Mouse (Mus musculus) 3134 (cell line): ENCODE results near the gene Rere.
"Not testable (repeated sequence)": the region's sequence is repeated elsewhere in the genome, so short reads cannot be mapped to it uniquely, and the experiment has no call there.

Source experiments
- DNase-seq: peaks from one replicate; pipeline ENCODE4 v3.0.0-alpha.2; 2011; ENCODE audit warnings: low spot score; ENCODE audit not compliant: insufficient read length; ENCODE audit errors: extremely low read depth

Gene Rere

DNA sequence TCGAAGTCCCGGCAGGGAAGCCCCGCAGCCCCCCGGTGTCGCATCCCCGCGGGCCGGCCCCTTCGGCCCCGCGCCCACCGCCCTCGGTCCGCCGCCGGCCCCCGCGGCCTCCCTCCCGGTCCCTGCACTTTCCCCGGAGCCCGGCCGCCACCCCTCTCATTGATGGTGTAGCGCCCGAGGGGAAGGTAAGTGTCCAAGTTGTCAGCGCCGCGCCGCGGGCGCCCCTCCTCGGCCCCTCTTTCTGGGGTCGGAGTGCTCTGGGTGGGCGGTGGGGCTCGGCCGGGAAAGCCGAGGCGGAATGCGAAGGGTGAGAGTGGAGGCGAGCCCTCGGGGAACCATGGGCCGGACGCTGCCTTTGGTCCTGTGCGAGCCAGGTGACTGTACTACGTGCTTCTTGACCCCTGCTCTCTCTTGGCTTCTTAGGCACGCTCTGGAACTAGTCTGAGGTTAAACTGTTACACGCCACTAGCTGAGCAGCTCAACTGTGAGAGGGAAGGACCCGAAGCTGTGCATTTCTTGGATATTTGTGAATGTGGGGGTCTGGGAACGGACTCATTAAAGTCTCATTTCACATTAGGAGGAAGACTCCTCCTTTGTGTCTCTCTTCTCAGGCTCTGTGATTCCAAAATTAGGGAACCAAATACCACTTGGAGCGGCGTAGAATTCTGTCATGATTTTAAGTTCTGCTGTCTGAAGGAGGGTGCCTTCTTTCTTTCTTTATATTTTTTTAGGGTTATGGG is 615 bp downstream of the Rere start:
- peak; percentile 50 for DNase-seq

DNA sequence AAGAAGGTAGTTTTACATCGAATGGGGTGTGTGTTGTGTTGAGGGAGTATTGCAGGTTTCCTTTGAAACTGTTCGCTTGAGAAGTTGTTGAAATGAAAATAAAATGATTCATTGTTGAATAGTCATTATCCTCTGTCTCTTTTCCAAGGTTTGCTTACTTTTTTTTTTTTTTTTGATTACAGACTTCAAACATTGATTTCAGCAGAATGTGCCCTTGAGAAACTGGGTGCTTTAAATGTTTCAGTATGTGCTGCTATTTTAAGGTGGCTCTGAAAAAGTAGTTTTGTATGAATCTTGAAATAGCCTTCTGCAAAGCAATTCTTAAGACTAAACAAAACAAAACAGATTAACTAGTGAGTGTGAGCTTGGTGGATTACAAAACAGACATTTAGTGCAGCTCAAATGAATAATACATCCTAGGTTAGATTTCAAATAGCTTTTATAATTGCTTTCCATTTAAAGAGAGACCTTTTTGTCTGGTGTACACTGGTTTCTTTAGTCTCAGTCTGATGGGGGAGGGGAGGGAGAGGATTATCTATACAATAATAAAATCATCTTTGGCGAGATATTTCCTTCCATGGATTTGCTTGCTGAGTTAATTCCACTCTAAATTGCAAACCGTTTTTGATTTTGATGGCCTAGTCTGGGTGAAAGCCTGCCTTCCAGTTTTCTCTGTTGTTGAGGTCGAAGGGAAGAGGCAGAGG is 1.3 kb downstream of the Rere start:
- DNase-seq = no peak

DNA sequence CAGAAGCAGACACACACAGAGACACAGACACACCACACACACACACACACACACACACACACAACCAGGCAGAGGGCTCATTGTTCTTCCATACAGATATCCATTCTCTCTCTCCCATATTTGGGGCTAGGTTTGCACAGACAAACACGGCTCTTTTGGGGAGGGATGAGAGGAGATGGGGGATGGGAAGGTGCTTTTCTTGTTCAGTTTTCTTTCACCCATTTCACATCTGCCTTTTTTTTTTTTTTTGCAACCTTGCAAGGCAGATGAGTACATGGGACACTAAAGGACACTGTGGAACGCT is 1.8 kb downstream of the Rere start:
- DNase-seq = no peak

DNA sequence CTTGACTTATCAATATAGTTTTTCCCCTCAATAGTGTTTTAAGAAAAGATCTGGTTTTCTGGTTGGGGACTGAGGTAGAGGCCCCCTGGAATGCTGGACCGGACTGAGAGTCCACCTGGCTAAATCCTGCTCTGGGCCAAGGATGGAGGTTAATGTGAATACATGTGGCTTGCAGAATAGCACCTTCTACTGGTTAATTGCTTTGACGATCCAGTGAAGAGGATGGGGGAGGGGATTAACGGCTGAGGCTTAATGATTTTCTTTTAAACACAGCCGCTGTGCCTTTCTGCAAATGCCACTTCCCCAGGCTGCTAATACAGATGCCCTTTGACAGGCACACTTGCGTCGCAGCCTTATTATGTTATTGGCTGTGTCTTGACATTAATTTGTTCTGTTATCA is 2.5 kb downstream of the Rere start:
- DNase-seq = no peak

DNA sequence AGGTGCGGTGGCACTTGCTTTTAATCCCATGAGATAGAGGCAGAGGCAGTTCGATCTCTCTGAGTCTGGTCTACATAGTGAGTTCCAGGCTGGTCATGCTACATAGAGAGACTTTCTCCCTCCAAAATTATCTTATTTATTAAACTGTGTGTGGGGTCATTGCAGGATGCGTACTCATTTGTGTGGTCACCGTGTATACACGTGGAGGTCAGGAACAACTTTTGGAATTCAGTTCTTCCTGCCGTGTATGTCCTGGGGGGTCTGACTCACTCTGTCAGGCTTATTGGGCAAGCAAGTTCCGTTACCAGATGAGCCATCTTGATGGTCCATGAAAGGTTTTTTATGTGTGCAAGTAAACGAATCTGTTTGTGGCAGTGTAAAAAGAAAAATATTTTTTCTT is 5.5 kb downstream of the Rere start:
- DNase-seq = peak; percentile 36

DNA sequence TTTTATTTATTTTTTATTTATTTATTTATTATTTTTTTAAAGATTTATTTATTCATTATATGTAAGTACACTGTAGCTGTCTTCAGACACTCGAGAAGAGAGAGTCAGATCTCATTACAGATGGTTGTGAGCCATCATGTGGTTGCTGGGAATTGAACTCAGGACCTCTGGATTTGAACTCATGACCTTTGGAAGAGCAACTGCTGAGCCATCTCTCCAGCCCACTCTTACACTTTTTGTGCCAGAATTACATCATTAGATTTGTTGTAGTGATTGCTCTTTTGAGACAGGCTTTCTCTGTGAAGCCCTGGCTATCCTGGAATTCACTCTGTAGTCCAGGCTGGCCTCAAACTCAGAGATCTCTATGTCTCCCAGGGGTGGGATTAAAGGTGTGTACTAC is 6.0 kb downstream of the Rere start:
- DNase-seq = not testable (repeated sequence)

DNA sequence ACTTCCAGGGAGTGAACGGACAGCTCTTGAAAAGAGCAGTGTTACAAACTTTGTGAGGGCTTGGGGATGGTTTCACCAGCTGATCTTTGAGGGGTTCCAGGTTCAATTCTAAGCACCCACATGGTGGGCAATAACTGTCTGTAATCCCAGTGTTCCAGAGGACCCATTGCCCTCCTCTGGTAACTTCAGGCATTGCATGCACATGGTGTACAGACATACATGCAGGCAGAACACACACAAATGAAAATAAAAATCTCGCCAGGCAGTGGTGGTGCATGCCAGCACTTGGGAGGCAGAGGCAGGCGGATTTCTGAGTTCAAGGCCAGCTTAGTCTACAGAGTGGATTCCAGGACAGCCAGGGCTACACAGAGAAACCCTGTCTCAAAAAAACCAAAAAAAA is 10.5 kb downstream of the Rere start:
- DNase-seq = no peak

DNA sequence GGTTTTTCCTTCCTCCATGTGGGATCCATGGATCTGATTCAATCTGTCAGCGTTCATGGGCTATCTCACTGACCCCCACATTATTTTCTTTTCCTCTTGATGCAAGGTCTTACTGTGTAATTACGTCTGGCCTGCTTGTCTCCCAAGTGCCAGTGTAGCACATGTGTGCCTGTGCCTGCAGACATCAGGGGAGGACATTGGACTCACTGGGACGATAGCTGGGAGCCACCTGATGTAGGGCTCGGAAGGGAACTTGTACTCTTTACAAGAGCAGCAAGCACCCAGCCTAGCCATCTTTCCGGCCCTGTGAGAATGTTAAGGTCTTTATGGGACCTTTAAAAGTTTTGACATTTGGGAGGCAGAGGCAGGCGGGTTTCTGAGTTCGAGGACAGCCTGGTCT is 13.4 kb downstream of the Rere start:
- DNase-seq = no peak

DNA sequence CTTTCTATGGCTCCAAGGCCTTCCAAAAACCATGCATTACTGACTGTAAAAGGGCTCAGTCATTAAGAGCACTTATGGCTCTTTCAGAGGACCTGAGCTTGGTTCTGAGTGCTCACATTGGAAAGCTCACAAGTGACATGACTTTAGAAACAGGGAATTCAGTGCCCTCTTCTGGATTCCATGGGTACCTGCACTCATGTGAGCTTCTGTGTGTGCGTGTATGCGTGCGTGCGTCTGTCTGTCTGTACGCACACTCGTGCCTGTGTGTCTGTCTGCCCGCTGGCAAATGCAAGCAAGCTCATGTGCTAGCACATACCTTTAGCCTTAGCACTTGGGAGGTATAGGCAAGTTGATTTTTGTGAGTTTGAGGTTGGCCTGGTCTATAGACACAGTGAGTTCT is 14.5 kb downstream of the Rere start:
- DNase-seq = no peak

DNA sequence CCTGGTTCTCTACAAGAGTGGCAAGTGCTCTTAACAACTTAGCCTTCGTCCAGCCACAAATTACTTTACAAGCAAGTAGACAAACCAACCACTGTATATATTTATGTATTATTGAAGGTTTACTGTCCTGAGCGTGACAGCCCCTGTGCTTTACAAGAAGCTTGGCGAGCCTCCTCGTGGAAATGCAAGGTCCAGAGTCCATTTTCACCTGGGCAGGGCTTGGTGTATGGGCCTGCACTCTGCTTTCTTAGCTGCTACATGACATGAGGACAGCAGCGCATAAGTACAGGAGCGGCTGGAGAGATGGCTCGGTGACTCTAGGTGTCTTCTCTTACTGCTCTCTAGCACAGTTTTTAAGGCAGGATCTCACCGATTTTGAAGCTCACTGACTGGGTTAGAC is 21.3 kb downstream of the Rere start:
- DNase-seq = no peak

DNA sequence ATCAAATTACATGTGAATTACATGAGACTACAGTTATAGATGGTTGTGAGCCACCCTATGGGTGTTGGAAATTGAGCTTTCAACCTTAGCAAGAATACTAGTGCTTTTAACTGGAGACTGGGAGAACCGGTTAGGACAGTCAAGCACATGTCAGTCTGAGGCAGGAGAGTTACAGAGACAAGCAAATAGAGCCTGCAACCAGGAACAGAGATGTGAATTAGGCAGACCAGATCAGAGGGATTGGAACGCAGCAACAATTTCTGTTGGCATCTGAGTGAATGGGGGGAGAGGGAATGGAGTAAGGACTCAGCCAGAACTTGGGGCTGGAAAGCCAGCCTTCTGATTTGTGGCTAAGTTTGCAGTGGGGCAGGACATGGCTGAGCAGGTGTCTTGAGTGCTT is 25.3 kb downstream of the Rere start:
- no peak for DNase-seq

DNA sequence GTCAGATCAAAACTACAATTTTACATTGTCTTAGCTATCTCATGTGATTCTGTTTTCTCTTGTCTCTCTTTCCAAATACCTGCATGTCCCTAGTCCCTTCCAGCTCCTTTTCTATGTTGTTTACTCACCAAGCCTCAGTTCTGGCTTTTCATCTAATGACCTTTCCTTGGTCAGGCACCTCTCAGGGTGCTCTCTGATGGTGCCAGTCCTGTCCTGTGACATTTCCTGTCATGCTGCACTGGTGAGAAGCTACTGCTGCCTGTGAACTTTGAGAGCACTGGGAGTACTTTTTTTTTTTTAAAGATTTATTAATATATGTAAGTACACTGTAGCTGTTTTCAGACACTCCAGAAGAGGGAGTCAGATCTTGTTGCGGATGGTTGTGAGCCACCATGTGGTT is 25.8 kb downstream of the Rere start:
- no peak for DNase-seq

DNA sequence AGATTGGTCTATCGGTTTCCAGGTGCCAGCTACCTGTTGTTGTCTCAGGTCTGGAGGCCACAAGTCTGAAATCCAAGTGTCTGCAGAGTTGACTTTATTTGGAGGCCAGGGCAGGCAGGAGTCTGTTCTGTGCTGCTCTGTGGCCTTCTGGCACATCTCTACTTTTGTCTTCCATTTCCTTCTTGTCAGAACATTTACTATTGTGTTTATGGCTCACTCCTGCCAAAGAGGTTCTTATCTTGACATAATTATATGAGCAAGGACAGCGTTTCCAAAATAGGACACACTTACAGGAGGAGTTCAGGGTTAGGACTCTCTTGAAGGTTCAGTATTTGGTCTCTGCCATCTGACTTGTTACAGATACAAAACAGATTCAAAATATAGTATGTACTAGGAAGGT is 30.0 kb downstream of the Rere start:
- DNase-seq = no peak

DNA sequence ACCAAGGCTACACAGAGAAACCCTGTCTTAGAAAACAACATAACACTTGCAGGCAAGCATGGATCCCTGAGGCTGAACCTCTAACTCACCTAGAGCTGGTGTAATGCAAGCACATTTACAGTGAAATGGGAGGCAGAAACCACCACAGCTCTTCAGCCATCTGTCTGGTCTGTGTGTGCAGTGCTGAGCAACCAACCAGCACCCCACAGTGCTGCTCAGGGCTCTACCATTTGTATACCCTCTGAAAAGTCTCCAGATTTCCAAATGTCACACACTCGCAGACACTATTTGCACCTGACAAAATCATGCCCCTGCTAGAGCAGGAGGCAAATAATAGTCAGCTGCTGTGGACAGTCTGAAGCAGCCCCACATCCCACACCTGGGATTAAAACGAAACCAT is 31.2 kb downstream of the Rere start:
- DNase-seq = no peak

DNA sequence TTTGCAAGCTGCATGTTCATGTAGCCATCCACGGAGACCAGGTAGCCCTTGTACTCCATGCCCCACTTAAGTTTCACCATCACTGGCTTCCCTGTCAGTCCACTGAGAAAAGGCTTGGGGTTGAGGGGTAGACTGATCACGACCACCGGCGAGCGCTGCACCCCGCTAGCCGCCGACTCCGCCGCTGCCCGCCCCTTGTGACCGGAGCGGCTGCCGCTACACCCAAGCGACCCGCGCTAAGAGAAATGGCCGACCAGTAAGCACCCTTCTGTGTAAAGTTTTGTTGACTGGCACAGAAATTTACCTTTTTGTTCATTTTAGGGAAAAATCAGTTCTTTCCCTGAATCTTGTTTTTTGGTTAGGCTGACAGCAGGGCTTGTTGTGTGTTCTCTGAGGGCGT is 33.9 kb downstream of the Rere start:
- peak; percentile 77 for DNase-seq

DNA sequence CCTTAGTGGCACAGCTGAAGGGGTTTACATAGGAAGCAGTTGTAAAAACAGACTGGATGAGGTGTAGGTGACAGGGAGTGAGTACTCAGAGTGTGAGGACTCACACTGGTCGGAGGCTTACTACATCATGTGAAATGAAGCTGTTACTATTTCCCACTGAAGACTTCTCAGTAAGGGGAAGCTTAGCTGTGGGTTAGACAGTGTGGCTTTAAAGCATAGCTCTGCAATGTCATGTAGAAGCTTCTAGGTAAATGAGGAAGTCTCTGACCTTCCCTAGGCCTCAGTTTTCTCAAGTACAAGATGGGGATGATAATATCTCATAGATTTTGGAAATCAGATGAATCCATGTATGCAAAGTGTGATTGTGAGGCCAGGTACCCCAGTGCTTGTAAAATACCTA is 35.1 kb downstream of the Rere start:
- DNase-seq = no peak

DNA sequence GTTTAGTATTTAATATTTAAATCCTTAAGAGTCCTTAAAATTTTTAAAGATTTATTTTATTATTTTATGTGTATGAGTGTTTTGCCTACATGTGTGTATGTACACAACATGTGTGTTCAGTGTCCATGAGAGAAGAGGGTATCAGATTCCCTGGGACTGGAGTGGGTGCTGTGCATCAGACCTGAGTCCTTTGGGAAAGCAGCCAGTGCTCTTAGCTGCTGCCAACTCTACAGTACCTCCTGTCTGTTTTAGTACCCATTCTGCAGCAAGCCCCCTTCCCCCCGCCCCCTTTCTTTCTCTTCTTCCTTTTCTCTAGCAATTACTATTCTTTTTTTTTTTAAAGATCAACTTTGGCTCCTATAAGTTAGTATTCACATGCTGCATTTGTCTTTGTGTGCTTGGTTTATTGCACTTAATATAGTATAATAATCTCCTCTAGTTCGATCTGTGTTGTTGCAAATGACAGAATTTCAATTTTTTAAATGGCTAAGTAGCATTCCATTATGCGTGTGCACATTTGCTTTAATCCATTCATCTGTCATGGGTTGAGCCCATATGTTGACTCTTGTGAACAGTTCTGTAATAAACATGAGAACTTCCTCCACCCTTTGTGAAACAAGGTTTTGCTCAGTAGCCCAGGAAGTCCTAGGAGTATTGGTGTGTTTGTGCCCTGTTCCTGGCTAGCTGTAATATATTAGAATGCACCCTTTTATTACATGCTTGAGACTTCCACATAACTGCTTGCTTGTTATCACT is 43.8 kb downstream of the Rere start:
- DNase-seq = no peak

DNA sequence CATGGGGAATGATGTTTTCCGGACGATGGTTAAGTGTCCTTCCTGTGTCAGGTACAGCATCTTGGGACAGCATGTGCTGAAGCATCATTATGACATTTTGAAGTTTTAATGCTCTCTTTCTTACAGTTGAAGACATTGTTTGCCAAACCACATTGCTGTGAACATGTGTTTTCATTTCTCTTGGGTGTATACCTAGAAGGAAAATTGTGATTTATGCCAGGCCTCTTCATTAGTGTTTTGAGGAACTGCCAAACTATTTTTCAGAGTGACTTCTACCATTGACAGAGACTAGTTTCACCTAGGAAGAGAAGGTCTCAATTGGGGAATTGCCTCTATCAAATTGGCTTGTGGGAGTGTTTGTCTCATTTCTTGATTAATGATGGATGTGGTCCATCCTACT is 44.6 kb downstream of the Rere start:
- no peak for DNase-seq

DNA sequence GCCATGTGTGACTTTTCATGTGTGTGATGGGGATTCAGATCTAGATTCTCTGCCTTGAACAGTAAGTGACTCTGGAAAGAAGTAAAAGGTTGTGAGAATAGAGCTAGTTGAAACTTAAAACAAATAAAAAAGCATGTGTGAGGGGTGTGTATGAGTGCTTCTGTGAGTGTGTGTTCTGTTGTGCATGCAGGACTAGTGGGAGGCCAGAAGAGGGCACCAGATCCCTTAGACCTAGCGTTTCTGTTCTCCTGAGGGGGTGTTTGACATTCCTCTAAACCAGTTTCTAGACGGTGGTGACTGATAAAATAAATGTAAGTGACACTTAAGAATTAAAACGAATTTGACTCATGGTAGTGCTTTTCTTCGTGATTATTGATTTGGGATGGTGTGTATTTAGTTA is 46.0 kb downstream of the Rere start:
- DNase-seq = no peak

DNA sequence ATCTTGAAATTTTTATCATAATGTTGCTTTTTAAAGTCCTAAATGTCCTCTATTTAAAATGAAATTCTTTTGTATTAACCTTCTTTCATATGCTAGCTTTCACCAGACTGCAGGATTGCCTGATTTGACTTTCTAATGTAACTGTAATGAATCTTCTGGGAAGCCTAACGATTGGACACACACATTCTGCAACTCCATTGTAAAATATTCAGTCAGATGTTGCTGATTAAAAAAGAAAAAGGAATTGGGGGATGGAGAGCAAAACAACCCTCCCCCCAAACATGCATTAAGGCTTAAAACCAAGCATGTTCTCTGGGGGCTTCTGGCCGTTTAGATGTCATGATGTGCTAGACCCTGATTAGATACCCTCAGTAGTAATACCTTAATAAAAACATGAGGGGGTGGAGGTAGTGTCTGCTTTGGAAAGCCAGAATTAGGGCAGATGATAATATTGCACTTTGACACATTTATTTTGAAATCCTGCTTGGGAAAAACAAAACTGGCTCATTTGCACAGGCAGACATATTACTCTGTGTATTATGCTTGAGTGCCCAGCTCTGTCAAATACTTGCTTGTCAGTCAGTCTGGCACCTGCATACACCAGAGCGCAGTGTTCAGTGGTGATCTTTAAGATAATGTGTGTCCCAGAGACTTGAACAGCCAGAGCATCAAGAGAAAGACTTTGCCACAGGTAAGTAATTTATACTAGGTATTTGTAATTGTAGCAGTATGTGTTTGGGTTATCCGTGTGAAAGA is 52.7 kb downstream of the Rere start:
- DNase-seq = no peak

DNA sequence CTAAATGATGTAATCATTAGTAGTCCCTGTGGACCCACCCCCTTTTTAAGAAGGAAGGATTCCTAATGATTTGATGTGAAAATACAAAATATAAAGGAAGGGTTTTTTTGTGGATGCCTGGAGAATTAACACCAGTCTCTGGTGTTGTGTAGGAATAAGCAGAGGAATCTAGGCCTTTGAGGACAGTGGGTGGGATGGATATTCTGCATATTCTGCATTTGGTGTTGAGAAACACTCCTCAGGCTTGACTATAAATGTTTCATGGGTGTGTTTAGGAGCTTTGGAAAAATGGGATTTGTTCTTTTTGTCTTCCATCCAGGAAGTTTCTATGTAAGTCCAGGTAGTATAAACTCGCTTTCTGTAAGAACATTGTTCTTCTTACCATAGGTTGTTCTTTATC is 55.8 kb downstream of the Rere start:
- DNase-seq = no peak
